Mouse (Mus musculus): ENCODE measurements around the gene Nfe2l1.

Nfe2l1 gene

GRCm38 (mm10) chr11:96847240-96847639 is 17.5 kb upstream of the Nfe2l1 start:
- DNase-seq (ENCODE audit: low spot score in 2 of 2) = no peak

GRCm38 (mm10) chr11:96843627-96844026 is 13.9 kb upstream of the Nfe2l1 start:
- DNase-seq (ENCODE audit: low spot score in 2 of 2) = no peak

- DNase-seq (ENCODE audit: low spot score in 2 of 2) = no peak
Measured at GRCm38 (mm10) chr11:96840290-96840689, 10.5 kb upstream of the Nfe2l1 start.

- no peak for DNase-seq (ENCODE audit: low spot score in 2 of 2)
Measured at GRCm38 (mm10) chr11:96839877-96840276, 10.1 kb upstream of the Nfe2l1 start.

- DNase-seq (ENCODE audit: low spot score in 2 of 2) = no peak
Measured at GRCm38 (mm10) chr11:96839428-96839827, 9.7 kb upstream of the Nfe2l1 start.

GRCm38 (mm10) chr11:96838341-96838740 is 8.6 kb upstream of the Nfe2l1 start:
- no peak for DNase-seq (ENCODE audit: low spot score in 2 of 2)

- DNase-seq (ENCODE audit: low spot score in 2 of 2) = no peak
Measured at GRCm38 (mm10) chr11:96837298-96837697, 7.5 kb upstream of the Nfe2l1 start.

GRCm38 (mm10) chr11:96834127-96834526 is 4.4 kb upstream of the Nfe2l1 start:
- no peak for DNase-seq (ENCODE audit: low spot score in 2 of 2)

- DNase-seq (ENCODE audit: low spot score in 2 of 2) = no peak
Measured at GRCm38 (mm10) chr11:96832973-96833372, 3.2 kb upstream of the Nfe2l1 start.

- DNase-seq (ENCODE audit: low spot score in 2 of 2) = no peak
Measured at GRCm38 (mm10) chr11:96832541-96832940, 2.8 kb upstream of the Nfe2l1 start.

GRCm38 (mm10) chr11:96831516-96831915 is 1.7 kb upstream of the Nfe2l1 start:
- no peak for DNase-seq (ENCODE audit: low spot score in 2 of 2)

- no peak for DNase-seq (ENCODE audit: low spot score in 2 of 2)
Measured at GRCm38 (mm10) chr11:96830539-96831216, 910 bp upstream of the Nfe2l1 start.

GRCm38 (mm10) chr11:96829403-96829812 is 360 bp downstream of the Nfe2l1 start:
- peak in 1 of 2 experiments; percentile 44 for DNase-seq (ENCODE audit: low spot score in 2 of 2)

- DNase-seq (ENCODE audit: low spot score in 2 of 2) = no peak
Measured at GRCm38 (mm10) chr11:96828881-96829280, 887 bp downstream of the Nfe2l1 start.

- no peak for DNase-seq (ENCODE audit: low spot score in 2 of 2)
Measured at GRCm38 (mm10) chr11:96827917-96828316, 1.9 kb downstream of the Nfe2l1 start.

- no peak for DNase-seq (ENCODE audit: low spot score in 2 of 2)
Measured at GRCm38 (mm10) chr11:96827062-96827581, 2.6 kb downstream of the Nfe2l1 start.

- DNase-seq (ENCODE audit: low spot score in 2 of 2) = no peak
Measured at GRCm38 (mm10) chr11:96826481-96826880, 3.3 kb downstream of the Nfe2l1 start.

GRCm38 (mm10) chr11:96824783-96825495 is 4.8 kb downstream of the Nfe2l1 start:
- no peak for DNase-seq (ENCODE audit: low spot score in 2 of 2)

GRCm38 (mm10) chr11:96823880-96824782 is 5.6 kb downstream of the Nfe2l1 start:
- peak; percentile 65 to 75 for DNase-seq (ENCODE audit: low spot score in 2 of 2)

GRCm38 (mm10) chr11:96823471-96823837 is 6.3 kb downstream of the Nfe2l1 start:
- DNase-seq (ENCODE audit: low spot score in 2 of 2) = no peak

- no peak for DNase-seq (ENCODE audit: low spot score in 2 of 2)
Measured at GRCm38 (mm10) chr11:96822675-96823470, 6.9 kb downstream of the Nfe2l1 start.
